Mouse (Mus musculus) yolk sac, embryonic 10.5 days (tissue): ENCODE data around the gene Cfap73.
A peak's percentile ranks its signal among the peaks of the same experiment; 100 is the strongest.

Experiments used
- DNase-seq: peaks from one replicate; pipeline ENCODE4 v3.0.0-alpha.2; 2017; ENCODE audit warnings: low spot score

Gene Cfap73

DNA sequence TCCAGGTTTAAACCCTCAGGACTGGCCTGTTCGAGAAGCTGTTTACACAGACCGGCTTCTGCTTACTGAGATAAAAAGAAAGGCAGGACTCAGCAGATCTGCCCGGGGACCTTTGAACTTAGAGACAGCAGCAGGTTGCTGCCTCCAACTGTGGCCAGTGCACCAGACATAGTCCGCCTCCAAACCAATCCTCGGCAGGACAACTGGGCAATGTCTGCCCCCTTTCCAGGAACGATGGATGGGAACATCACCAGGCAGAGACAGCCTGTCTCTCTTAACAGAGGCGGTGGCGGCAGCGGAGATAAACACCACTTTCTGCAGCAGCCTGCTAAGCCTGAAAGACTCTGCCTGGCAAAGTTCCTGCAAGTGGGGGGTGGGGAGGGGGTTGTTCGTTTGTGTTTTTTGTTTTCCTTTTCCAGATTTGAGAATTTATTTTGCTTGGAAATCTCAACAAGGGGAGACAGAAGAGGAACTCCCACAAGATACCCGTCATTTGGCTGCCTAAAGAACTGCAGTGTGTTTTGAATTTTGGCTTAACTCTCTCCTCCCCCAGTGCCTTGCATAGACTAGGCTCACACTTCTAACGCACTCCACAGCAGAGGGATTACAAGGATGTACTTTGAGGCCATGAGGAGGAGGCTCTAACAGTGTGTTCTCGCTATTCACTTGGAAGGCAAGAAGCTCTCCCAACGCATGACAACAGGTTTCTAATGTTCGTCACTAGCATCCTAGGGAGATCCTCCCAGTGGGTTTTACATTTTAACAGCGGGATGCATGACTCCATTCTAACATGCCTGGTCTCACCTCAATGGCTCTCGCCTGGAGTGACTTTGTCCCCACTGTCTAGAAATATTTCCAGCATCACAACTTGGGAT is 47.1 kb downstream of the Cfap73 start:
- peak; percentile 92 for DNase-seq

GRCm38 (mm10) chr5:120584968-120585367 is 49.1 kb downstream of the Cfap73 start:
- DNase-seq = peak; percentile 47

DNA sequence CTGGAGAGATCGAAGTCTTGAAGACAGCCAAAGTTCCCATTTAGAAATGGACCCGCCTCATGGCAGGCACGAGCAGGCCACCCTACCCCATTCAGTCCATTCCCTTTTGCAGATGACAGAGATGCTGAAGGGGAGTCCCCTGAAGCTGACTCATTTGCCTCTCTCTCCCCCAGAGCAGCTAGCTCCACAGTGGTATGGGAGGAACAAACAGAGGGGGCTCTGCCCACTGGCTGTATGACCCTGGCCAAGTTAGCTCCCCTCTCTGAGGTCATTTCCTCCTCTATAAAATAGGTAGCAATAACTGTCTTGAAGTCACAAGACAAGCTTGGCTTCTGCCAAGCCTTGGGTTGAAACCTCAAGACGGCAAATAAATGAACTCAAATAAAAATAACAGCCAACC is 50.5 kb downstream of the Cfap73 start:
- no peak for DNase-seq

DNA sequence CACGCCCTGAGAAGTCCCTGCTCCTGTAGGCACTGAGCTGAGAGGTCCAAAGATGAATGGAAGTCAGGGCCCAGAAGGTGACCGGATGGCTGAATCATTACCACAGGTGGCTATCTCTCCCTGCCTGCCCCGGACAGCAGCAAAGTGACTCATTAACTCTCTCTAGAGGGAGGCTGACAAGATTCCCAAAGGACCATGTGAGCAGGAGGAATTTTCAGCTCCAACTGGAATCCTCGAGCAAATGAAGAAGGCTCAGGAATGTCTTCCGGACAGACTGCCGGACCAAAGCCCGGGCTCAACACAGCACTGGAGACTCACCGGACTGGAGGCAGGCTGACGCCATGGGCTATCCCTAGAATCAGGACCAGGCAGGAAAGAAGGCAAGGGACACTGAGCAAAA is 52.0 kb downstream of the Cfap73 start:
- DNase-seq = peak; percentile 84

- DNase-seq = no peak
These were observed 54.0 kb downstream of the Cfap73 start for GRCm38 (mm10) chr5:120579898-120580626.

- DNase-seq = no peak
These were observed 54.7 kb downstream of the Cfap73 start for GRCm38 (mm10) chr5:120579211-120579897.

GRCm38 (mm10) chr5:120578504-120579081 is 55.4 kb downstream of the Cfap73 start:
- peak; percentile 58 for DNase-seq
